Mouse (Mus musculus): ENCODE data around the gene Lrrc51. TPM values are rescaled to one million over a fixed set of nuclear protein-coding genes. Genes with fewer than 3 reads are reported as not detected.
"Not testable (repeated sequence)": the region's sequence is repeated elsewhere in the genome, so short reads cannot be mapped to it uniquely, and the experiment has no call there.

Lrrc51 gene
- total RNA-seq, 2 experiments from 2014 or later = 6.0 to 6.8 TPM

DNA sequence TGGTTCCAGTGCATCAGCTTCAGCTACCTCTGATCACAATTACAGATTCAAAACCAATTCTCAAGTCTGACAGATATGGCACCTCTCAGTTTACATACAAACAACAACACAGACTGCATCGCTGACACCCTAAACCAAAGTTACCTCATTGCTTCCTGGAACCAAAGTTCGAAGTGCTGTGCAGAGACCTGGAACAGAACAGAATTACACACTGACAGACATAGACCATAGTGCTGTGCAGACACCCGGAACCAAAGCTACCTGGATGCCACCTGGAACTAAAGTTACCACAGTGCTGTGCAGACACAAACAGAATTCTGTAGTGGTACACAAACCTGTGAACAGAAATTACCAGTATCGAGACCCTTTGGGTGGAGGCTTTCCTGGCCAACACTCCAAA, 6.1 kb upstream of the Lrrc51 start:
- DNase-seq (ENCODE audit: extremely low spot score in 1 of 2, low spot score in 1 of 2) = no peak

DNA sequence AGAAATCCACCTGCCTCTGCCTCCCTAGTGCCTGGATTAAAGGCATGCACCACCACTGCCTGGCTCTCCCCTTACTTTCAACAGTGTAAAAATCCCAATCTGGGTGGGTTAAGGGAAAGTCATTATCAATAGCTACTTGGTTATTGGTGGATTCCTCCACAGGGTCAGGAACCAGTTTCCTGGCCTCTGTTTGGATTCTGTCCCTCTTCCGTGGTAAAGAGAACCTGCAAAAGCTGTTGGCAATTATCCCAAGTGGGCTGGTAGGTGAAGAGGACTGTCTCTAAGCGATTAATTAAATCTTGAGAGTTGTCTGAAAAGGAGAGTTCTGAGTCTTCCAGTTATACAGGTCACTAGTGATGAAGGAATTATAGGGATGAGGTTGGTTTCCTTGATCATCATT, 4.7 kb upstream of the Lrrc51 start:
- no peak for DNase-seq (ENCODE audit: extremely low spot score in 1 of 2, low spot score in 1 of 2)

DNA sequence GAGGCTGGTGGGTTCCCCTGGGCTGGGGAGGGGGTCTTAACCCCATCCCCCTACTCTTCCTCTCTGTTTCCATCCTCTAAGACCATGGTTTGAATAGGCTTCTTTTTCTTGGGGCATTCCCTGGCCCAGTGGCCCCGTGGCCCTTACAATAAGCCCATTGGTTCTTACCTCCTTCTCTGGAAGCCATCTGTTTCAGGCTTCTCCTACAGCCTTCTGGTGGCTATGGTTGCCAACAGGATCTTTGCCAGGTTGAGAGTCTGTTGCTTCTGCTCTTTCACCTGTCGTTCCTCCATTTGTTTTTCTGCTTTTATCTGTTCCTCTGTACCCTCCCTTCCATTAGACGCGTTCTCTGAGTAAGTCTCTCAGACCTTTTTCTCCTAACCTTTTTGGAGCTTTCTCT, 3.9 kb upstream of the Lrrc51 start:
- DNase-seq (ENCODE audit: extremely low spot score in 1 of 2, low spot score in 1 of 2) = peak; percentile 18 to 20

DNA sequence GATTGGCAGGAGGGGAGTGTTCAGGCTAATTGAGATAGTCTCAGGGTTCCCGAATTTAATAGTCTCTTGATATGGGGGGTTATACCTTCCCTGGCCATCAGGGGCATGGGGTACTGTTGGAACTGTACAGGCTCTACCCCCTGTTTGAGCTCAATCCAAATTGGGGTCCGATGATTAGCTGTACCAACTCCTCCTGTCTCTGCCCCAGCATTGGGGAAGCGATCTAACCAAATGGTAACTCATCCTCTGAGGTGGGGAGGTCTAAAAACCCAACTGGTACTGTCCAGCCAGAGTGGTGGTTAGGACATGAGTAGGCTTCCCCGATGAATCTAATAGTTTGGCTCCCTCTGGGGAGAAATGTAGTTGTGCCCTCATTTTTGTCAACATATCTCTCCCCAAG, 3.3 kb upstream of the Lrrc51 start:
- DNase-seq (ENCODE audit: extremely low spot score in 1 of 2, low spot score in 1 of 2) = no peak

DNA sequence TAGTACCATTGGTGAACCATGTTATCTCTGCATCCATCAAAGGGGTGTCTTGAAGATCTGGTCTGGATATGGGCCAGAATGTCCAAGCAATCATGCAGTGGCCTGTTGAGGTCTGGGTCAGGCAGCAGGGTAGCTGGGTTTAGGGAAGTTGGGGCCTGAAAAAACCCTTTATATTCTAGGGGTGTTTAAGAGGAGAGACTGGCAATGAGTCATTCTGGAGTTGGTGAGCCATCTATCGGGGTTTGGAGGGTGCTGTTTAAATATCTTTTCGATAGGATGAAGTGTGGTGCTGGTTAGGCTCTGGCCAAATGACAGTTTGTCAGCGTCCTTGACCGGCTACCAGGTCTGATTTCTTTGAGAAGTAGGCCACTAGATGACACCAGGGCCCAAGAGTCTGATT, 2.3 kb upstream of the Lrrc51 start:
- no peak for DNase-seq (ENCODE audit: extremely low spot score in 1 of 2, low spot score in 1 of 2)

DNA sequence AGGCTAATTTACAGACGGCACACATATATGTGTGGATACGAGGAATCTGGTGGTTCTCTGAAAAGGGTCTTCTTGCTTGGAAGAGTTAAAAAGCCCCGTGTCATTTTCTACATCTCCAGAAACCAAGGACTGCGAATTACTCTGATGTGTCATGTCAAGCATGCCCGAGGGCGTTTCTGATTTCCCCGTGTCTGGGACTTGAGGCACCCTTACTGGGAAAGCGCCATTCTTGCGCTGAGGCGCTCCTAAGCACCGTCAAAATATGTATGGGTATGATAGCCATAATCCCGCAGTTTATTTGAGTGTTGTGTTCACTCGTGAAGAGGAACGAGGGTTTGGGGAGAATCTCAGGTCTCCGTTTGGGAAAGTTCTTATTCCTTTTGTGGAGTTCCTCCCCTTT, 395 bp downstream of the Lrrc51 start:
- no peak for DNase-seq (ENCODE audit: extremely low spot score in 1 of 2, low spot score in 1 of 2)

DNA sequence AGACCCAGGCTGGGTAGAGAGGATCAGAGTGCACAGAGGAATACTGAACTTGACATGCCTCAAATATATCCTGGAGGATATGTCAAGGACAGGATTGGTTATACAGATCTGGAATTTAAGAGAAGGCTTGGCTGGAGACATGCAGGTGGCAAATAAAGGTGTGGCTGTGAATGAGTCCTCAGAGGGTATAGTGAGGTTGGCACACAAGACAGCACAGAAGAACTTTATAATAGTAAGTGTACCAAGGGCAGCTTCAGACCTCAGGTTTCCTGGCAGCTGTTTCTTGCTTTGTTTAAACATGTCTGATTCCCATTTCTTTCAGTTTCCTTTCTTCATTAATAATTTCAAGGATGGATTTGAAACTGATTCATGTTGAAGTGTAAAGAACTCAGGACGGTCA, 1.1 kb downstream of the Lrrc51 start:
- no peak for DNase-seq (ENCODE audit: extremely low spot score in 1 of 2, low spot score in 1 of 2)

DNA sequence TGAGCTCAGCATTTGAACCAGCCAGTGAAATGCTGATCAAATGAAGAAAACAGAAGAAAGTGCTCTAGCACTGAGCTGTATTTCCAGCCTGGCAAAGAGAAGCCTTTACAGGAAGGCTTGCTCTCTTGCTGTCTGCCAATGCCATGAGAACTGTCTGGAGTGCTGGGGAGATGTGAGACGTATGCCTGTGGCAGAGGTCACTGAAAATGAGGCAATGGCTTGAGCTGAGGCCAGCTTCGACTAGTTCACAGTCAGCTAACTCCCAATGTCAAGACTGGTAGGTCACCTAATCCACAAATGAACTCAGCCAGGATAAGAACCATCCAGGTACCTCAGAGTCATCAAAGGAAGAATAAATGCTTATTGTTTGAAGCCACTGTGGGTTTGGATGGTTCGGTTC, 5.6 kb downstream of the Lrrc51 start:
- DNase-seq (ENCODE audit: extremely low spot score in 1 of 2, low spot score in 1 of 2) = no peak

DNA sequence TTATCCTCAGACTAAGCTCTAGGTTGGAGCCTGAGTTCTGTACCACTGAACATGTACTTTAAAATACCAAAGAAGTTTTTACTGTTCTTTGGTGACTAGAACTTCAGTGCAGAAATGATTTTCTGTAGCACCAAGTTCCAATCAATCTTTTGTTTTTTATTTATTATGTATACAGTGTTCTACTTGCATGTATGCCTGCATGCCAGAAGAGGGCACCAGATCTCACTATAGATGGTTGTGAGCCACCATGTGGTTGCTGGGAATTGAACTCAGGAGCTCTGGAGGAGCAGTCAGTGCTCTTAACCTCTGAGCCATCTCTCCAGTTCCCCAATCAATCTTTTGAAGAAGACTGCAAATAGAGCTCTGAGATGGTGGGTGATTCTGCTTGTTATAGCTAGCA, 7.8 kb downstream of the Lrrc51 start:
- DNase-seq (ENCODE audit: extremely low spot score in 1 of 2, low spot score in 1 of 2) = not testable (repeated sequence)

DNA sequence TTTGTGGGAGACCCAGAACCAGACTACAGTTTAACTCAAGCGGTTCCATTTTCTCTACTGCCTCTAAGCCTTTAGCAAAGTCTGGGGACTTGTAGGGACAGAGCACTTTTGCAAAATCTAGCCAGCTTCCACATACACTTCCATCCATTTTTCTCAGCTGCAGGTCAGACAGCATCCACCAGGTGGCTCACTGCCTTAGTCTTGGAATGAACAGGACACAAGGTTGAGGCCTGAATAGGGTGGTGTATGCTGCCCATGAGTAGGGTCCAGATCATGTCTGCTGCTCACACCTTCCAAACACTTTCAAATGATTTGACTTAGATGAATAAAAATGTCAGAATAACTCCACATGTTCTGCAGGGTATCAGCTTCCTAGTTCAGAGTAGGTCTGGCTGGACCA, 15.6 kb downstream of the Lrrc51 start:
- DNase-seq (ENCODE audit: extremely low spot score in 1 of 2, low spot score in 1 of 2) = peak; percentile 34 to 66

DNA sequence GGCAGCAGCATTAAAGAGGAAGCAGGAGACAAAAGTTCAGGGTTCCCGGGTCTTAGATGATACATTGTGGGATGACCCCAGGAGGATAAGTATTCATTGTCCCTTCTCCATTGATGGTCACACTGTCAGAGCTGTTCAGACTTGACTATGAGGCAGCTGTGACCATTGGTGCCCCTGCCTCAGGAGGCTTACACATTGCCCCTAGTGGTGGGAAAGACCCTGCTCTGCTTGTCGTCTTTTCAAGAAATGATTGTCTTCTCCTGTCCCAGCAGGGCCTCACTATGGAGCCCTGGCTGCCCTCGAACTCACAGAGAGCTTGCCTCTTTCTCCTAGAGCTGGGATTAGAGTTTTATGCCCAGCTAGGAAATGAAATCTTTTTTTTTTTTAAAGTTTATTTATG, 21.7 kb downstream of the Lrrc51 start:
- DNase-seq (ENCODE audit: extremely low spot score in 1 of 2, low spot score in 1 of 2) = no peak

DNA sequence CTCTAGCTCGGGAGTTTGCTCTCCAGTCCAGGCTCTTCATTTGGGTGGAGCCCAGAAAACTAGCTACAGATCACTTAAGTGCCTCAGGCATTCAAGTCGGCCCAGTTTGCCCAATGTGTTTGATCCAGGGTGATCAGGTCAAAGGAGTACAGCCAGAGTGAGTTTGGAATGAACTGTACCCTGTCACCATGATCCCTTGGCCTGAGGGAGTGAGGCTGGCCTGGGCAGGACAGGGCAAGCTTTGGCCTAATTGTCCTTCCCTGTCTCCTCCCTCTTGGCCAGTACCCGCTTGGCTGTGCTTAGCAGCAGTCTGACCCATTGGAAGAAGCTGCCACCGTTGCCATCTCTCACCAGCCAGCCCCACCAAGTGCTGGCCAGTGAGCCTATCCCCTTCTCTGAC, 23.6 kb downstream of the Lrrc51 start:
- DNase-seq (ENCODE audit: extremely low spot score in 1 of 2, low spot score in 1 of 2) = no peak

DNA sequence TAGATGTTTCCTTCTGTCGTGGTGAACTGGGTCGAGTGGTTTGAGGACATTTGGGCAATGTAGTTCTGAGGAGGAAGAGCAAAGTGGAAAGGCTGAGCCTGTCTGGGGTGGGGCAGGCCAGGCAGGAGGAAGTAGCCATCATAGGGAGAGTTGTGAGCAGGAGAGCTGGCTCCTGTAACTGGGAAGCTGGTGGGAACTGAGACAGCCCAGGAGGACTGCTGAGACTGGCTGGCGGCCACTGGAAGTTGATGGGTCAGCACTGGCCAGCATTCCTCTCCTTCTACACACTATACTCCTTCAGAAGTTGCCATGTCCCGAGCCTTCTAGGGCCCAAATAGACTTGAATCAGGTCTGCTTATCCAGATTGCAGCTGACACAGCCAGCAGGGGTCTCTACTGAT, 25.3 kb downstream of the Lrrc51 start:
- no peak for DNase-seq (ENCODE audit: extremely low spot score in 1 of 2, low spot score in 1 of 2)

DNA sequence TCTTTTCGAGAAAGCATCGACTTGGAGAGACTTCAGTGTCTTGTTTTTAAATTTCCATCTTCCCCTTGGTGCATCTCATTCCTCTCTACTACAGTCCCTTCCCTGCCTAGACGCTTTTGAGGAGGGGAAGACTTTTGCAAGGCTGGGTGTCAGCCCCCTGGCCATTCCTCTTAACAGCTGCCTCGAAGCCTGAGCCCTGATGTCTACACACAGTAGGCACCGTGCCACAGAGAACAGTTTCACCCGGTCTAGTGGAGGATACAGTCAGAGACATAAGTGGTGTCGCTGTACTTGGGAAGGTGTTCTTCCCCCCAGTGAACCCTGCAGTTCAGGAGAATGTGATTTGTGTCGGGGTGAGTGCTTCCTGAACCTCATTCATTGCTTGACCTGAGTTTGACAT, 27.0 kb downstream of the Lrrc51 start:
- no peak for DNase-seq (ENCODE audit: extremely low spot score in 1 of 2, low spot score in 1 of 2)

DNA sequence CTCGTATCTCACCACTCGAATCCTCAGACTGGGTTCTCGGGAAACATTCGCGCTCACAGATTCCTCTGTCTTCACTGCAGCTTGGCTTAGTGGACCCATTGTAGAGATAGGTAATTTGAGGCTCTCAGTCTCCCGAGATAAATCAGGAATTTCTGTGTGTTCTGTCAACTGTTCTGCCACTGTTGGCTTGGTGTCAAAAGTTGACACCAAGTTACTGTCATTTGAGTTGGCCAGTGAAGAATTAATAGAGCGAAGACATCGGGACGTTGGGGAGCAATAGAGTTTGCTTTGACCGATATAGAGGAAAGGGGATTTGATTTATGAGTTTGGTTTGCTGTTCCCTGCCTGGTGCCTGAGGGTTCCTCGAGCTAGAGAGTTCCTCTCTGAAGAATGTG, 27.4 kb downstream of the Lrrc51 start, which contains the start of gene Tomt:
TSS of gene Tomt (minus strand) at position 73 of the 395 bp plus-strand sequence.
- no peak for DNase-seq (ENCODE audit: extremely low spot score in 1 of 2, low spot score in 1 of 2)

DNA sequence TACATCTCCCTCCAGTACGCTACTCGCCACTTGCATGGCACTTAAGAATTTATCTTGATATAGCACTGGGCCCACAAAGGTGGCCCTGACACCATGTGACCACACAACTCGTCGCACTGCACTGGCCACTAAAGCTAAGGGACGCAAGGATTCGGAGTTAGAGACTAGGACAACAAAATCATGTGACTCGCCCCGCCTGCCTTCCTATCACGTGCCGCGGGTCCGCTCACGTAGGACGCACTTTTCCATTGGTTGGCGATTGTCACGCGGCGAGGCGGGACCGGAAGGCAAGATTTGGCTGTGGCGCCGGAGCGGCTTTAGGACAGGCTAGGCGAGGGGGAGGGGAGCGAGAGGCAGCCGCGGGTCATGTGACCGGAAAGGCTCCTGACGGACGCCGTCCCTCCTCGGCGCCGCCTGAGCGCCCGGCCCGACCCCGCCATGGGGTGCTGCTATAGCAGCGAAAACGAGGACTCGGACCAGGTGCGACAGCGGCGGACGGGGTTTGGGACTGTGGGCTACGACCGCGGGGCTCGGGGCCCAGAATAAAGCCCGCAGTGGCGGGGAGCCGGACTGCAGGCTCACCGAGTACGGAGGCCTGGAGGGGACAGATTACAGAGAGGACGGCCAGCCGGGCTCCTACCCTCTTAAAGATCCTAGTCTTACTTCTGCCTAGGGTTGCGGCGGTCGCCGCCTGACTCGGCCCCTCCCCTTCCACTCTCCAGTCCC, 28.0 kb downstream of the Lrrc51 start, which contains the start of gene Lamtor1:
TSS of gene Lamtor1 (plus strand) at position 344 of the 726 bp plus-strand sequence.
- peak; percentile 96 to 97 for DNase-seq (ENCODE audit: extremely low spot score in 1 of 2, low spot score in 1 of 2)

DNA sequence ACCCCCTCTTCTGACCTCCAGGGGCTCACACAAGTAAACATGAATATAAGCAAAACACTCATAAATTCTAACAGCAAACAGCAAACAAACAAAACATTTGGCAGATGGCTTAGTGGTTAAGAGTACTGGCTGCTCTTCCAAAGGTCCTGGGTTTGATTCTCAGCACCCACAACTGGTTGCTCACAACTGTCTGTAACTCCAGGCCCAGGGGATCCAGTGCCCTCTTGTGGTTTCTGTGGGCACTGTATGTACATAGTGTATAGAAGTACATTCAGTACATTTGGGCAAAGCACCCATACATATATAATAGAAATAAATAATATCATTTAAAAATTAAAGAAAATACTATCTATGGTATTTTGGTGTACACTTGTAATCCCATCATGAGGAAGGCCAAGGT, 30.8 kb downstream of the Lrrc51 start:
- no peak for DNase-seq (ENCODE audit: extremely low spot score in 1 of 2, low spot score in 1 of 2)

DNA sequence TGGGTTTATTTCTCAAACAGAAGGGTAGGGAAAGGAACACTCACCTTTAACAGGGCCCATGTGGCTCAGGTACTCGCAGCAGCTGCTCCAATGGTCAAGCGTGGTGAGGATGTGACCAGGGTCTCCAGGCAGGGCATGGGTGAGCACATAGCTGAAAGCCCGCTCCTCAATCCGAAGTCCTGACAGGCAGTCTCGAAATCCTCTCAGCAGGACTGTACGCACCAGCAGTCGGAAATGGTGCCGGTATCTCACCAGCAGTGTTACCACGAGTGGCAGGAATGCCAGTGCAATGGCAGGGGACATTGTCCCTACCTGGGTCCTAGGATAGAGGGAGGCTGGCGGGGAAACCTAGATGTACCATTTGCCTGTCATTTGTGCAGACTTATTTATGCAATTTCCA, 31.7 kb downstream of the Lrrc51 start:
- DNase-seq (ENCODE audit: extremely low spot score in 1 of 2, low spot score in 1 of 2) = no peak

DNA sequence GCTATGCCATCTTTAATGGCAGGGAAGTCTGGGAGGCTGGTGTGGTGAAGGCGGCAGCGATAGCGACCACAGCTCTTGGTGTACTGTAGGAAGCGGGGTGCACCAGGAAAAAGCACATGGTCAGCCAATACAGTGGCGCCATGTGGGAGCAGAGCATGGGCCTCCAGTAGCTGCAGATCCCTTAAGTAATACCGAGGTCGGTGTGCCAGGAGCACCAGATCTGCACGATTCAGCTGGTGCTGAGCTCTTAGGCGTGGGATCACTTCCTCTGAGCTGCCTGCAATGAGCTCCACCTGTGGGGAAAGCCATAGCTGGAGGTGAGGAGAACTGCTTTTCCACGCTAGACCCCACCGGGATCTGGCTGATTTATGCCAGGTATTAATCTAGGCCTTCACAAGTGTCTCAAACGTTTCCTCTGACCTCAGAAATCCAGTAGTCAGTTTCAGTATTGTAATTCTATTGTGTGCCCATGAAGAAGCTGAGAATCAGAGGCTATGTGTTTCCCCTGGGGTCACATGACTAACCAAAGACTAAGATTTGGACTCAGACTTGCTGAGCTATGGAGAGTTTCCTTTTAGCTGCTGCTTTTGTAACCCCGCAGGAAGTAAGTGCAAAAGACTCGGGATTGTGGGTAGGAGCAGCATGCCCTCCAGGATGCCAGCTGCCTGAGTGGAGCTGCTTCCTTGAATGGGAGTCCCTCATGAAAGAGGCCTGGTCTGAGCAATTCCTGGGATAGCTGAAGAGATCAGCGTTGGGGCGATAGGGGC, 33.2 kb downstream of the Lrrc51 start:
- no peak for DNase-seq (ENCODE audit: extremely low spot score in 1 of 2, low spot score in 1 of 2)

DNA sequence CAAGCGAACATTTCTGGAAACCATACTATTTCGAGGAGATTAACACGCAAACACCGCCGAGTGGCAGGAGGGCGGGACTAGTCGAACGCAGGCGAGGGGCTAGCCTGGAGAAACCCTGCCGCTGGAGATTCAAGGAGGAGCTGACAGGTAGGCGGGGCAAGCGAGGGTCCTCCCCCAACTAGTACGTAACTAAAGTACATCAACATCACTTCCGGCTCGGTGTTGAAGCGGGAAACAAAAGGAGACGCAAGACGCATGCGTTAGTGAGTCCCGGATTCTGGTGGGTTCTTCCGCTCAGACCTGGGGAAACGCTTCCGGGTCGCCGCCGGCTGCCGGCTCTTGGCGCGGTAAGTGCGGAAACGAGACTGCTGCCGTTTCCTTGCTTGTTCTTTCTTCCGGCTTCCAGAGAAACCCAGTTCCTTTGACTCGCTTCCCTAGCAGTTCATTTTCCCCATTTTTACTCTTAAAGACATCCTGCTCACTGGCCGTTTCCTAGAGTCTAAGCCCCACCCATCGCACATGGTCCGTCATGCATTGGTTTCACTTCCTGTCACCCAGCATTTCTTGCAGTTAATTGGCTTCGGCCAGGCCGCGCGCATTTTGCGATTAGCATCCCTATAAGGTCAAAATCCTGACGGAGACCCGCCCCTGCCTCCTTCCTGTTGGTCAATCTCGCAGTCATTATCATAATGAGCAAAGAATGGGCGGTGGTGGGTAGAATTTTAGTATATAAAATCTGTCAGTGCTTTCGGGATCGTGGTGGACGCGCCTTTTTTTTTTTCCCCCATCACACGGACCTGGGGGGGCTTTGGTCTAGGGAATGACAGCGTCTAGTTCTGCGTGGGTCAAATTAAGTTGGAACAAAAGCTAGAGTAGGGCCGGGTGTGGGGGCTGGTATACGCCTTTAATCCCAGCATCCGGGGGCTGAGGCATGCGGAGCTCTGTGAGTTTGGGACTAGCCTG, 37.3 kb downstream of the Lrrc51 start:
- DNase-seq (ENCODE audit: extremely low spot score in 1 of 2, low spot score in 1 of 2) = peak; percentile 79 to 88

DNA sequence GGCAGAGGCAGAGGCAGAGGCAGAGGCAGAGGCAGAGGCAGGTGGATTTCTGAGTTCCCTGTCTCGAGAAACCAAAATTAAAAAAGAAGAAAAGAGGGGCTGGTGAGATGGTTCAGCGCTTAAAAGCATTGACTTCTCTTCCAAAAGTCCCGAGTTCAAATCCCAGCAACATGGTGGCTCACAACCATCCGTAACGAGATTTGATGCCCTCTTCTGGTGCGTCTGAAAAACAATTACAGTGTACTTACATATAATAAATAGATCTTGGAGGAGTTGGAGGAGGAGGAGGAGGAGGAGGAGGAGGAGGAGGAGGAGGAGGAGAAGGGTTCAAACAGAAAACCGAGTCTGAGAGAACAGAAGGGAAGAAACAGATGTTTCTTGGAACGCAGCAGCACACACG, 38.0 kb downstream of the Lrrc51 start:
- DNase-seq (ENCODE audit: extremely low spot score in 1 of 2, low spot score in 1 of 2) = no peak

Data from layer of hippocampus, postnatal 25 days (tissue).